Mouse (Mus musculus): Measurements from ENCODE around the gene Kpna6. TPM values are rescaled to one million over a fixed set of nuclear protein-coding genes. Genes with fewer than 3 reads are reported as not detected.
A peak's percentile ranks its signal among the peaks of the same experiment; 100 is the strongest.

Kpna6 gene
- polyA plus RNA-seq, 1 experiment, result 6.8 TPM

GRCm38 (mm10) chr4:129620419-129621282 lies 51.9 kb downstream of the Kpna6 start:
- Histone ChIP-seq H3K4me1 (peaks cover 72% of the 10 kb centered on the region), H3K9me3 (no peaks in the 10 kb centered on the region), H3K4me3 (replicated peaks) (peak overlapping the region; percentile 20), H3K27me3 (replicated peaks) (no peaks in the 10 kb centered on the region), H3K36me3 (replicated peaks; ENCODE audit: low read length) (peaks cover 44% of the 10 kb centered on the region)
- TF ChIP-seq FLI1 (IDR thresholded peaks at IDR 0.05; ENCODE audit: low read length) (no peak), GATA1 (IDR thresholded peaks at IDR 0.05; ENCODE audit: borderline replicate concordance, low read length) (no peak)

DNA sequence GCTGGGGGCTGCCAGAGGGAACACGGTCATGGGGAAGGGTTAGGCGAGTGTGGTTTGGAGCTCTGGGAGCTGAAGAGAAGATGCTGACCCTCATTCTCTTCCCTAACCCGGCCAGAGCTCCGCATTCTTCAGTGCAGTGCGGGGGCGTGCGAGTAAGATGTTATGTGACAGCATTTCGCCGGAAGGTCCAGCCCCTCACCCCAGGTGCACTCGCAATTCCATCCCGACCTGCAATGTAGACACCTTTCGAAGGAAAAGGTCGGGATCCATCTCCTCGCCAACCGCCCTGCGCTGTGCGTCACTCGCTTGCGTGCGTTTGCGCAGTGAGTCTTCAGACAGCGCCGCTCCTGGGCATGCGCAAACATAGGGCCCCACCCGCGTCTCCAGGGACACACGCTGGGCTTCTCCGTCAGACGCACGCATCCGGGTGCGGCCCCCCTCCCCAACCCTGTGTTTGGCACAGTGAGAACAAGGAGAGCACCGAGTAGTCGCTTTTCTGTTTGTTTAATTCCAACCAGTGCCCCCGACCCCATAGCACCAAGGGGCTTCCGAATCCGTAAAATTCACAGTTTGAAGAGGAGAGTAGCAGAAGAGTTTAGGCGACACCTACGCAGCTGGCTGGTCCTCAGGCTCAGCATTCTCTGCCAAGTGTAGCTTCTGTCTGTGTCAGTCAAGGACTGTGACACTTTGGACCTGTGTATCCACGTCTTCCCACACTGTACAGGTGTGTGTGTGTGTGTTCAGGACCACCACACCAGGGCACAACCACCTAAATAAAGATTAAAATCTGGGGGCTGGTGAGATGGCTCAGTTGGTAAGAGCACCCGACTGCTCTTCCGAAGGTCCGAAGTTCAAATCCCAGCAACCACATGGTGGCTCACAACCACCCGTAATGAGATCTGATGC lies 53.5 kb downstream of the Kpna6 start, which contains the start of gene Iqcc:
Gene Iqcc (minus strand): TSS at position 314 of the 906 bp plus-strand sequence.
- H3K4me1 ChIP-seq, result peaks cover 58% of the 10 kb centered on the region

DNA sequence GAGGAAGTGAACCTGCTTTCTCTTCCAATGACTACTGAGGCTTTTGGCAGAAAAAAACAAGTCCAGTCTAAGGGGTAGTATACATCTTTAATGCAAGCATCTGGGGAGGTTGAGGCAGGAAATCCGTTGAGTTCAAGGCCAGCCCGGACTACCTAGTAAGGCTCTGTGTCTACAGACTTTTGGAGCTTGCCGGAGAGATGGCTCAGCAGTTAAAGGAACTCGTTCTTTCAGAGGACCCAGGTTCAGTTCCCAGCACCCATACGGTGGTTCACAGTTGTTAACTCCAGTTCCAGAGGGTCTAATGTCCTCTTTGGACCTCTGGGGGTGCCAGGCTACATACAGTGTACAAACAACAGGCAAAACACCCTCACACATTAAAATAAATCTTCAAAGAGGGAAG lies 54.5 kb downstream of the Kpna6 start:
- Histone ChIP-seq H3K4me3 (replicated peaks) (peak overlapping the region; percentile 99), H3K36me3 (replicated peaks; ENCODE audit: low read length) (peaks cover 61% of the 10 kb centered on the region)
- TF ChIP-seq GATA1 (IDR thresholded peaks at IDR 0.05; ENCODE audit: borderline replicate concordance, low read length), result no peak
- no peak for TF ChIP-seq FLI1 (IDR thresholded peaks at IDR 0.05; ENCODE audit: low read length)

More for the DNA sequence above, 53.5 kb downstream of the Kpna6 start, which contains the start of gene Iqcc:
- Histone ChIP-seq H3K4me3 (replicated peaks) (peak within 1 kb of the TSS; percentile 99), H3K9me3 (no peaks in the 10 kb centered on the region), H3K27me3 (replicated peaks) (no peaks in the 10 kb centered on the region), H3K36me3 (replicated peaks; ENCODE audit: low read length) (peaks cover 52% of the 10 kb centered on the region)
- TF ChIP-seq GATA1 (IDR thresholded peaks at IDR 0.05; ENCODE audit: borderline replicate concordance, low read length) (no peak), FLI1 (IDR thresholded peaks at IDR 0.05; ENCODE audit: low read length) (no peak)

DNA sequence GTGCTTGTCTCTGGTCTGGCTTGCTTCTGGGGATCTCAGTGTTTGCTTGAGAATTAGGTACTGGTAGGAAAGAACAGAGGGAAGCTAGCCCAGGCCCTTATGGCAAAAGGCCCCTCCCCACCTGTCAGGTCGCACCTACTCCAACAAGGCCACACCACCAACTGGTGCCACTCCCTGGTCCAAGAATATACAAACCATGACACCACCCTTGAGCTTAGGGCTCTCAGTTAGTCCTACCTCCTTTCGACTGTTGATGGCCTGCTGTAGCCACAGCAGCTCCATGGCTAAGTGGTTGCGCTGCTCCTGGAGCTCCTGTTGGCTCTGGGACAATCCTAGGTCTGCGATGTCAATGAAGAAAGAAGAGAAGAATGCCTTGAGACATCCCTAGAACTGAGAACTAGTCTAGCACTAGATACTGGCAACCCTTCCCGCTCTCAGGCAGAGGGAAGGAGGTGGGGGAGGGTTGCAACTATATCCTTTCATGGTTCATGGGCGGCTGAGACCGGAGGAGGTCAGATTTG lies 55.4 kb downstream of the Kpna6 start:
- TF ChIP-seq FLI1 (IDR thresholded peaks at IDR 0.05; ENCODE audit: low read length) (no peak), GATA1 (IDR thresholded peaks at IDR 0.05; ENCODE audit: borderline replicate concordance, low read length) (no peak)
- H3K4me3 ChIP-seq (replicated peaks), result peak overlapping the region; percentile 5
- no peaks in the 10 kb centered on the region for H3K27me3 ChIP-seq (replicated peaks)
- H3K4me1 ChIP-seq, result peaks cover 46% of the 10 kb centered on the region
- H3K36me3 ChIP-seq (replicated peaks; ENCODE audit: low read length), result peaks cover 68% of the 10 kb centered on the region
- H3K9me3 ChIP-seq, result no peaks in the 10 kb centered on the region

More for the DNA sequence above, 54.5 kb downstream of the Kpna6 start:
- Histone ChIP-seq H3K4me1 (peaks cover 54% of the 10 kb centered on the region), H3K27me3 (replicated peaks) (no peaks in the 10 kb centered on the region), H3K9me3 (no peaks in the 10 kb centered on the region)

DNA sequence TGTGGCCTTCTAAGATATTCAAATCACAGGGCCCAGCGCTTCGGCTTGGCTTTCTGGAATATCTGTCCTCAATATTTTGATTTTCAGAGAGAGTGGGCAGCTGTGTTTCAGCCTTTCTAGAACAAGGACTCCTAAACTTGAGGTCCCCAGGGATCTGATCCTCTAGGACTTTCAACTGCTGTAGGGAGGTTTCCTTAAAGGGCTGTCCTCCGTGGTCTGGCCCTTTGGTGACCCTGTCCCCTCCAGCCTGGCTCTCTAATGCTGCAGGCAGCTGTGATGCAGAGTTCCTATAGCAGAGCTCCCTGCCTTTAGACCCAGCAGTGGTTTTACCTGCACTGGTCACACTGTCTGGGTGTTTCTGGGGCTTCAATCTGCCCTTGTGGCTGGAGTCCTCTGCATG lies 55.9 kb downstream of the Kpna6 start:
- H3K36me3 ChIP-seq (replicated peaks; ENCODE audit: low read length), result peaks cover 69% of the 10 kb centered on the region
- TF ChIP-seq FLI1 (IDR thresholded peaks at IDR 0.05; ENCODE audit: low read length) (no peak), GATA1 (IDR thresholded peaks at IDR 0.05; ENCODE audit: borderline replicate concordance, low read length) (no peak)
- H3K4me1 ChIP-seq, result peaks cover 40% of the 10 kb centered on the region
- no peak overlapping the region for H3K4me3 ChIP-seq (replicated peaks)
- H3K27me3 ChIP-seq (replicated peaks), result no peaks in the 10 kb centered on the region
- no peaks in the 10 kb centered on the region for H3K9me3 ChIP-seq

DNA sequence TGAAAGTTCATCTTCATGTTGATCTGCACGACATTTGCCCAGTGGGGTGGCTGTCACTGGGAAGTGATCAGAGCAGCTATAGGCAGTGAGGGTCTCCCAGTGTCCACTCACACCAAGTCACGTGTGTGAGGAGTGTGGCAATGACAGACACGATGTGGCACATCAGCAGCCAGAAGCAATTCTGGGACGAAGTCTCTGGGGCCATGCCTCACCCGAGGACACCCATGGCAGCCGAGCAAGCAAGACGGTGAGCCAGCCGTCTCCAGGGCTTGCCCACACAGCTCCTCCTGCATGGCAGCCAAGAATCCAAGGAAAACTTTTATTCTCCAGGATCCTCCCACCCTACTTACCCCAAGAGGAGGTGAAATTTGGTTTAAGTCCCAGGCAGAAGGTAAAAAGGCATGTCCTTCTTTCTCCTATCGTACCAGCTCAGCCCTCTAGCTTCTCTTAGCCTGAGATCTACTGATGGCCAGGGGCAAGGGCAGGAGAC lies 56.7 kb downstream of the Kpna6 start:
- H3K36me3 ChIP-seq (replicated peaks; ENCODE audit: low read length), result peaks cover 69% of the 10 kb centered on the region
- H3K27me3 ChIP-seq (replicated peaks), result no peaks in the 10 kb centered on the region
- H3K4me1 ChIP-seq, result peaks cover 35% of the 10 kb centered on the region
- no peaks in the 10 kb centered on the region for H3K9me3 ChIP-seq
- TF ChIP-seq FLI1 (IDR thresholded peaks at IDR 0.05; ENCODE audit: low read length), result no peak
- no peak overlapping the region for H3K4me3 ChIP-seq (replicated peaks)

- TF ChIP-seq FLI1 (IDR thresholded peaks at IDR 0.05; ENCODE audit: low read length) (no peak), GATA1 (IDR thresholded peaks at IDR 0.05; ENCODE audit: borderline replicate concordance, low read length) (no peak)
- H3K4me3 ChIP-seq (replicated peaks), result no peak within 1 kb of the TSS
- H3K4me1 ChIP-seq, result peaks cover 25% of the 10 kb centered on the region
- peaks cover 76% of the 10 kb centered on the region for H3K36me3 ChIP-seq (replicated peaks; ENCODE audit: low read length)
- H3K27me3 ChIP-seq (replicated peaks), result no peaks in the 10 kb centered on the region
- no peaks in the 10 kb centered on the region for H3K9me3 ChIP-seq
Observed at GRCm38 (mm10) chr4:129614093-129614492, 58.5 kb downstream of the Kpna6 start, which contains the start of gene Dcdc2b. TSS of gene Dcdc2b (minus strand) at chr4:129614257.

GRCm38 (mm10) chr4:129610472-129610871 lies 62.1 kb downstream of the Kpna6 start:
- H3K36me3 ChIP-seq (replicated peaks; ENCODE audit: low read length), result peaks cover 87% of the 10 kb centered on the region
- TF ChIP-seq FLI1 (IDR thresholded peaks at IDR 0.05; ENCODE audit: low read length) (no peak), GATA1 (IDR thresholded peaks at IDR 0.05; ENCODE audit: borderline replicate concordance, low read length) (no peak)
- H3K4me1 ChIP-seq, result peaks cover 16% of the 10 kb centered on the region
- no peaks in the 10 kb centered on the region for H3K9me3 ChIP-seq
- no peaks in the 10 kb centered on the region for H3K27me3 ChIP-seq (replicated peaks)
- no peak overlapping the region for H3K4me3 ChIP-seq (replicated peaks)

DNA sequence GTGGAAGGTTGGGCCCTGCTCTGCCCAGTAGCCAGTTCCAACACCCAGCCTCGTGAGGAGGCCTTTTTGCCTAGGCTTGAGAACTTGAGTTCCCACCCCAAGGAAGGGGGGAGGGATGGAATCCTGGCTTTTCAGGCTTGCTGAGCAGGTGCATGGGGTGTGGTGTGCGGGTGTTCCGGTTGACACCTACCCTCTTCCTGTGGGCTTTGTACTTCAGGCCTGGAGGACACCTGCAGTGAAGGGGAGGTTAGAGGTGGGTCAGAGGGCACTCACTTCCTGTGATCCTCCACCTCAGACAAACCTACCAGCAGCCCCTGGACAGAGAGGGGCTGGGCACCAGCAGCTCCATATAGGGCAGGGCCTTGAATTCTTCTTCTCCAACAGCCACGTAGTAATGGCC lies 62.5 kb downstream of the Kpna6 start:
- H3K27me3 ChIP-seq (replicated peaks), result no peaks in the 10 kb centered on the region
- TF ChIP-seq FLI1 (IDR thresholded peaks at IDR 0.05; ENCODE audit: low read length), result no peak
- TF ChIP-seq GATA1 (IDR thresholded peaks at IDR 0.05; ENCODE audit: borderline replicate concordance, low read length), result no peak
- no peaks in the 10 kb centered on the region for H3K9me3 ChIP-seq
- no peak overlapping the region for H3K4me3 ChIP-seq (replicated peaks)
- peaks cover 16% of the 10 kb centered on the region for H3K4me1 ChIP-seq
- peaks cover 90% of the 10 kb centered on the region for H3K36me3 ChIP-seq (replicated peaks; ENCODE audit: low read length)

All from megakaryocyte, embryonic 14.5 days (primary cell).